Mouse (Mus musculus): ENCODE measurements around the gene C730034F03Rik.

GRCm38 (mm10) chr15:89434136-89434535 is 4.7 kb downstream of the C730034F03Rik start:
- no peak for TF ChIP-seq CTCF (conservative IDR thresholded peaks at IDR 0.05; ENCODE audit: low read length)
- TF ChIP-seq POU5F1 (IDR thresholded peaks at IDR 0.05; ENCODE audit: borderline replicate concordance, low read length): no peak
- TF ChIP-seq NANOG (IDR thresholded peaks at IDR 0.05; ENCODE audit: borderline replicate concordance, low read length): no peak

Data from E14TG2a.4 (cell line).